Mouse (Mus musculus) erythroblast, embryonic 14.5 days (primary cell): ENCODE data around the gene Dlg2.

Source experiments
- GATA1 ChIP-seq: IDR thresholded peaks from 2 replicates; pipeline ENCODE4 v1.6.1; 2012; ENCODE audit warnings: low read length, inconsistent platforms, mixed read lengths
- TAL1 ChIP-seq: IDR thresholded peaks from 3 replicates; pipeline ENCODE4 v1.6.1; 2012; ENCODE audit warnings: low read length, inconsistent platforms, mixed read lengths

GRCm38 (mm10) chr7:92040187-92040586 lies 1563.7 kb downstream of the Dlg2 start:
- TF ChIP-seq TAL1, result no peak
- TF ChIP-seq GATA1, result no peak
